Mouse (Mus musculus): ENCODE results near the gene Agtpbp1.

GRCm38 (mm10) chr13:59445179-59445578 is 139.8 kb downstream of the Agtpbp1 start:
- TF ChIP-seq POLR2A (IDR thresholded peaks at IDR 0.05; ENCODE audit: borderline replicate concordance, extremely low read depth, insufficient read depth, insufficient read length, poor library complexity, severe bottlenecking) (no peak), CTCF (IDR thresholded peaks at IDR 0.05; ENCODE audit: borderline replicate concordance, extremely low read depth, insufficient read depth, insufficient read length) (no peak)

Data from brain, embryonic 14.5 days (tissue).